Mouse (Mus musculus): ENCODE results near the gene D430042O09Rik. TPM values are rescaled to one million over a fixed set of nuclear protein-coding genes. Genes with fewer than 3 reads are reported as not detected.

D430042O09Rik gene
- polyA plus RNA-seq, 1 experiment from 2014 or later: 1.5 TPM

DNA sequence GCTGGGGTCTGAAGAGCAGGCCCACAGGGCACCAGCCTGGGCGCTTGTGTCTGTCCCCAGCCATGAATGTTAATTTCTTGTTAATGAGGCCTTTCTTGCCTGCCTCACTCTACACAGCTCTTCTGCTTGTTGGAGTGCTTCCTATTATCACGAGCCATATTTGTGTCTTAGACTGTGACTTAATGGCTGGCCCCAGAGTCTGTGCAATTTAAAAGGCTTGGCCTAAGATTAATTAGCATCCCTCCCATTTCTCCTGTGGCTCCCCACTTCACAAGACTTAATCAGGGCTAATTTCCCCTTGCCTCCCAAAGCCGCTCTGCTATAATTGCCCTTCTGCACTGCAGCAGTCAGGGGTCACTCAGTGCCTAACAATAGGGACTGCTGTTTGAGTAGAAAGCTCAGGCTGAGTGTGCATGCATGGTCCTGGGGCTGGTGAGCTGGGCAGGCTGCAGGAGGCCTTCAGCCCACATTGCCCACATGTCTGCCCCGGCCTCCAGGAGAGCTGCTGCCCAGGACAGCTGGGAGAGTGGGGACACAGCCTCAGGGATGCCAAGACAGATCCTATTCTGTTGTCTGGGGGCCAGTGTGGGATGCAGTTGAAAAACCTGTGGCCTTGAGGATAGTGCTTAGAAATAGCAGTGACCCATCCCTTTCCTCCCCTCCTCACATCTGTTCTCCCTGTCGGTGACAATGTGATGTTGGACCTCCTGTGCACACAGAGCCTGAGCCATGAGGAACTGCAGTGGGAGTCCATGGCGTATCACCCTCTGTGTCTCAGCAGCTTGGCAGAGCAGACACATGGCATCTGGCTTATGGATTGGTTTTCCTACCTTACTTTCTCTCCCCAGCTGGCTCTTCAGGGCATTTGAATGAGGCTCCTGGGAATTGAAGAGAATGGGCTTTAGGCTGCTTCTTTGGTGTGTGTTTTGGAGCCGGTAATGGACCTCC lies 55.5 kb downstream of the D430042O09Rik start:
- no peak overlapping the region for H3K4me3 ChIP-seq (replicated peaks)
- no peak overlapping the region for H3K9ac ChIP-seq
- DNase-seq (no peak), ATAC-seq (ENCODE audit: low read depth) (no peak)
- 0 out of 2 replicates have a peak, but pooled peaks cover 6% of the 10 kb centered on the region for H3K36me3 ChIP-seq
- no peaks in the 10 kb centered on the region for H3K4me1 ChIP-seq (replicated peaks)
- WGBS (ENCODE audit: insufficient replicate concordance): 72% methylated on average over 7 of the region's 7 CpGs
- H3K4me2 ChIP-seq: no peak overlapping the region
- H3K9me3 ChIP-seq (replicated peaks): no peaks in the 10 kb centered on the region
- no peak overlapping the region for H3K27ac ChIP-seq
- H3K27me3 ChIP-seq: no peaks in the 10 kb centered on the region

DNA sequence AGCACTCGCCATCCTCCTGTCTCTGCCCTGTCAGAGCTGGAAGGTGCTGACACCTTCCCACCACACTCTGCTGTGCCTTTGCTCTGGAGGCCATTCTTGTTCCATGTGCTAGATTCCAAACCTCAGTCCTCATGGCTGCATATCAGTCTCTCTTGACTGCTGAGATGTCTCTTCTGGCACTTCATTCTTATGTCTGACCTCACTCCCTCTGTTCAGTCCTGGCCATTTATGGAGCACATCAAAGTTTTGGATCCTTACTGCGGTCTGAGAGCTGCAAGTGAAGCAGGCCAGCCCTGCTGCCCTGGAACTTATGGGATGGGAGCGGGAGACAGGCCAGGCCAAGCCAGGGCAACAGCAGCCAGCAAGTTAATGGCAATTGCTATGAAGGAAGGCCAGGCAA lies 56.7 kb downstream of the D430042O09Rik start:
- DNase-seq (no peak), ATAC-seq (ENCODE audit: low read depth) (no peak)
- H3K4me2 ChIP-seq: no peak overlapping the region
- no peaks in the 10 kb centered on the region for H3K27me3 ChIP-seq
- 72% methylated on average over 3 of the region's 3 CpGs for WGBS (ENCODE audit: insufficient replicate concordance)
- no peak overlapping the region for H3K9ac ChIP-seq
- no peak overlapping the region for H3K4me3 ChIP-seq (replicated peaks)
- no peaks in the 10 kb centered on the region for H3K4me1 ChIP-seq (replicated peaks)
- H3K9me3 ChIP-seq (replicated peaks): no peaks in the 10 kb centered on the region
- 0 out of 2 replicates have a peak, but pooled peaks cover 6% of the 10 kb centered on the region for H3K36me3 ChIP-seq
- no peak overlapping the region for H3K27ac ChIP-seq

DNA sequence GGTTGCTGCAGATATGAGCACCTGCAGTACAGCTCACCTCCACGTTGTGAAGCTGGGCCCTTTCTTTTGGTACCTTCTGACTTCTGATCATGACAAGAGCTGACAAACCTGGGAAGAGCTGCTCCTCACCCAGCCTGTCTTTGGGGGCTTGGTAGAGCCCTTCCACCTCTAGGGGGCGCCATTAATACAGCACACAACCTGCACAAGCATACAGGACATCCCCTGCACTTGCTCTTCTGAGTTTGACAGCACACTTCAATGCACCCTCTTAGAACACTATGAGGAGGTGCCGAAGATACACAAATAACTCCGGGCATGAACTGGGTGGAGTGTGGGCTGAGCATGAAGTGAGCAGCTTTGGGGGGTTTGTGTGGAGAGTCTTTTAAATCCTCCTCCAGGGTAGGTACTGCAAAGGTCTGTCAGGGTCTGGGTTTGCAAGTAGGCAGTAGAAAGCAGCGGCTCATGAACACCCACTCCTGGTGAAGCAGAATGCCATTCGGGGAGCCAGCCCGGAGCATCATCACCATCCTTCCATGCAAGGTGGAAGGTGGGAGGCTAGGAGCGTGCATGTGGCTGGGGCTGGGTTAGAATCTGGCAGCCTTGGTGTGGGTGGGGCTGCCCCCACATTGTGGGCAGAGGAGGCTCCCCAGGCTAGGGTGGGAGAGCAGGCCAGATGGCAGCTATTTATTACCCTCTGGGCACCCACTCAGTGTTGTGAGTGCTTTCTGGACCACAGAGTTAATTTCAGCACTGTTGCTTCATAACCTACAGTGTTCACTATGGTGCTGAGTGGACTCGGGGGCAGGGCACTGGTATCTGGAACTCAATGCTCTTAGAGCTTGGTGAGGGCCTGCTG lies 59.5 kb downstream of the D430042O09Rik start:
- Histone ChIP-seq H3K4me3 (replicated peaks) (no peak overlapping the region), H3K27me3 (no peaks in the 10 kb centered on the region), H3K4me1 (replicated peaks) (no peaks in the 10 kb centered on the region), H3K36me3 (0 out of 2 replicates have a peak, but pooled peaks cover 4% of the 10 kb centered on the region), H3K9me3 (replicated peaks) (no peaks in the 10 kb centered on the region), H3K9ac (no peak overlapping the region), H3K4me2 (no peak overlapping the region), H3K27ac (no peak overlapping the region)
- DNase-seq (peak; percentile 14), ATAC-seq (ENCODE audit: low read depth) (no peak)
- WGBS (ENCODE audit: insufficient replicate concordance): 61% methylated on average over 9 of the region's 9 CpGs

DNA sequence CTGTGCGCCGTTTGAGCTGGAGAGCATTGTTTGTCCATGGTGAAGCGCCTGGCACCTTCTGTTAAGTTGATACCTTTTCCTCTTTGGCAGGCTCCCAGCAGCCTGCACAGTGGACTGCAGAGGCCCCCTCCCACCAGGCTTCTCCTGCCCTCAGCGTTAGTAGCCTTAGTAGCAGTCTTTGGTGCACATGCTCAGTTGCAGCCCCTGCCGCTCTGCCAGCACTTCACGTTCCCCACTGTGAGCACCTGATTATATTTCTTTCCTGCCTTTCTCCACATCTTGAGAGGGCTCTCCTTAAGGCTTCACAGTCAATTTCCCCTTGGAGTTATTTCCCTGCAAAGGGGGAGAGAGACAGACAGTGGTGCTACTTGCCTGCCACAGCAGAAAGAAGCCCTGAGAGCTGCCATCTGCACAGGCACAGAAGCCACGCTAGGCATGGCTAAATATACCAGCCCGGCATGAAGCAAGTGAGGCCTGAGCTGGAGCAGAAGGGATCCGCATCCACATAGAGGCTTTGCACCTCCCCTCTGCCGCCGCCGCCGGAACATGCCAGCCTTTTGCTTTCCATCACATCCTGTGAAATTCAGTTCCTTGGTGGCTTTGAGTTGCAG lies 65.4 kb downstream of the D430042O09Rik start:
- no peak overlapping the region for H3K4me2 ChIP-seq
- no peak for ATAC-seq (ENCODE audit: low read depth)

DNA sequence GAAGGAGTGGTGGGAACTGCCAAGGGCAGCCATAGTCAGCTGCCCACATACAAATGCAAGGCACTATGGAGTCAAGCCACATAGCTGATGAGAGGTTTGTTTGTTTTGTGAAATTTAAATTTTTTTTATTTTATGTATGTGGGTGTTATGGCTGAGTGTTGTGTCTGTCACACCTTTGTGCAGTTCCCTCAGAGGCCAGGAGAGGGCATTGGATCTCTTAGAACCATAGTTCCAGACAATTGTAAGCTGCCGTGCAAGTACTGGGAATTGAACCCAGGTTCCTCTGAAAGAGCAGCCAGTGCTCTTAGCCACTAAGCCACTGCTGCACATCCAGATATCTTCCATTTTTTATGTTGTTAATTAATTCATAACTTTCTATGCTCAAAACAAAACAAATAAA lies 75.5 kb downstream of the D430042O09Rik start:
- DNase-seq (no peak), ATAC-seq (ENCODE audit: low read depth) (no peak)
- H3K9ac ChIP-seq: no peak overlapping the region
- no peak overlapping the region for H3K4me2 ChIP-seq
- no peaks in the 10 kb centered on the region for H3K36me3 ChIP-seq
- 51% methylated on average over 1 of the region's 1 CpGs for WGBS (ENCODE audit: insufficient replicate concordance)
- H3K9me3 ChIP-seq (replicated peaks): no peaks in the 10 kb centered on the region
- no peak overlapping the region for H3K4me3 ChIP-seq (replicated peaks)
- no peaks in the 10 kb centered on the region for H3K4me1 ChIP-seq (replicated peaks)
- H3K27me3 ChIP-seq: no peaks in the 10 kb centered on the region
- H3K27ac ChIP-seq: no peak overlapping the region

More for the DNA sequence above, 65.4 kb downstream of the D430042O09Rik start:
- H3K4me3 ChIP-seq (replicated peaks): no peak overlapping the region
- H3K9me3 ChIP-seq (replicated peaks): no peaks in the 10 kb centered on the region
- no peak overlapping the region for H3K27ac ChIP-seq
- no peaks in the 10 kb centered on the region for H3K27me3 ChIP-seq
- DNase-seq: no peak
- H3K4me1 ChIP-seq (replicated peaks): no peaks in the 10 kb centered on the region
- WGBS (ENCODE audit: insufficient replicate concordance): 79% methylated on average over 13 of the region's 13 CpGs
- no peaks in the 10 kb centered on the region for H3K36me3 ChIP-seq
- no peak overlapping the region for H3K9ac ChIP-seq

DNA sequence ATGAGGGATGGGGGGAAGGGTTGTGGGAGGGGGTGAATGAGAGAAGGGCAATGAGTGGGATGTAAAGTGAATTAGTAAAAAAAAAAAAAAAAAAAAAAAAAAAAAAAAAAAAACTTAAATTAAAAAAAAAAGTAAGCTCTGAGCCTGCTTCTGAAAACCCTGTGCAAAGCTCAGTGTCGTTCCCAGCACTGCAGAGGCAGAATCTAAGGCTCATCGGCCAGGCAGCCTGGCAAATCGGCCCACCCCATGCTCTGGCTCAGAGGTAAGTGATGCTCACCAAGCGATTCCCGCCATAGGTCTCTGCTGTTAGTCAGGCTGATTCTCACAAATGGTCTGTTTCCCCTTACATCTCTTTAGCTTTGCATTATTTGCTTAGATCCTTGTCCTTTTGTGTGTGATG lies 78.4 kb downstream of the D430042O09Rik start:
- no peak overlapping the region for H3K4me2 ChIP-seq
- 71% methylated on average over 5 of the region's 5 CpGs for WGBS (ENCODE audit: insufficient replicate concordance)
- DNase-seq (no peak), ATAC-seq (ENCODE audit: low read depth) (no peak)
- no peak overlapping the region for H3K4me3 ChIP-seq (replicated peaks)
- H3K27me3 ChIP-seq: no peaks in the 10 kb centered on the region
- no peaks in the 10 kb centered on the region for H3K9me3 ChIP-seq (replicated peaks)
- H3K4me1 ChIP-seq (replicated peaks): no peaks in the 10 kb centered on the region
- no peak overlapping the region for H3K9ac ChIP-seq
- H3K27ac ChIP-seq: no peak overlapping the region
- no peaks in the 10 kb centered on the region for H3K36me3 ChIP-seq

DNA sequence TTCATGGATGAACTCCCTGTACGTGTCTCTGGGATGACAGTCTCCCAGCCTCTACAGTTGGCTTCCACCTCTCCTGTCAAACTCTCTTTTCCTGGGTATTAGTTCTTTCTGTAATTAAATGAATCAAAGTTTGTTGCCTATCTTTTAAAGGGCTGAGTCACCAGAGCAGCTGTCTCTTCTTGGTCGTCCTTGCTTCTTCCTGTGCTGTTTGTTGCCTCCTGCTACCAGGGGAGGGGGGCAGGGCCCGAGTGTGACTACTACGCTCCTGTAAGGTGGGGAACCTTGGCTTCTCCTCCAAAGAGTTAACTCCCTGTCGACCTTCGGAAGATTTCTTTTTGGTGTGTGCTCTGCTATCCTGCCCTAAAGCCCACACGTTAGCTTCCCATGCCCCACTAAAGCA lies 79.4 kb downstream of the D430042O09Rik start:
- no peak overlapping the region for H3K4me3 ChIP-seq (replicated peaks)
- H3K36me3 ChIP-seq: no peaks in the 10 kb centered on the region
- ATAC-seq (ENCODE audit: low read depth) (no peak), DNase-seq (no peak)
- H3K4me1 ChIP-seq (replicated peaks): no peaks in the 10 kb centered on the region
- H3K27ac ChIP-seq: no peak overlapping the region
- H3K9me3 ChIP-seq (replicated peaks): no peaks in the 10 kb centered on the region
- H3K9ac ChIP-seq: no peak overlapping the region
- H3K4me2 ChIP-seq: no peak overlapping the region
- H3K27me3 ChIP-seq: no peaks in the 10 kb centered on the region
- 60% methylated on average over 7 of the region's 7 CpGs for WGBS (ENCODE audit: insufficient replicate concordance)

DNA sequence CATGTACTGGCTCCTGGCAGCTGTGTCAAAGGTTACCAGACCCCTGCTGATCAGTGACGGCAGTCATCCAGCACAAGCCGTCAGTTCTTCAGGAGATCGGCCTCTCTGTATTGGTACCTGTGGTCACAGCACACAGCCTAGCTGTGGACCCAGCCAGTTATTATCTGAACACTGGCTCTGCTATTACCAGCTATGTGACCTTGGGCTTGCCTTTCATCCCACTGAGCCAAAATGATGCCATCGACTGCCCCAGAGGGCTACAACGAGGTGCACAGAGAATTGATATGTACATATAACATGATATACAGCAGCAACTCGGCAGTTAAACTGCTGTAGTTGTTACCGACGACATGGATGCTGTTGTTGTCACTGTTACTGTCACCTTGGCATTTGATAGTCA lies 82.4 kb downstream of the D430042O09Rik start:
- whole genome bisulfite sequencing (ENCODE audit: insufficient replicate concordance): 75% methylated on average over 8 of the region's 8 CpGs
- no peaks in the 10 kb centered on the region for H3K27me3 ChIP-seq
- H3K4me3 ChIP-seq (replicated peaks): no peak overlapping the region
- no peak for ATAC-seq (ENCODE audit: low read depth)
- no peak overlapping the region for H3K4me2 ChIP-seq
- H3K4me1 ChIP-seq (replicated peaks): no peaks in the 10 kb centered on the region
- H3K9ac ChIP-seq: no peak overlapping the region
- H3K27ac ChIP-seq: no peak overlapping the region
- no peak for DNase-seq
- H3K9me3 ChIP-seq (replicated peaks): no peaks in the 10 kb centered on the region
- H3K36me3 ChIP-seq: no peaks in the 10 kb centered on the region

DNA sequence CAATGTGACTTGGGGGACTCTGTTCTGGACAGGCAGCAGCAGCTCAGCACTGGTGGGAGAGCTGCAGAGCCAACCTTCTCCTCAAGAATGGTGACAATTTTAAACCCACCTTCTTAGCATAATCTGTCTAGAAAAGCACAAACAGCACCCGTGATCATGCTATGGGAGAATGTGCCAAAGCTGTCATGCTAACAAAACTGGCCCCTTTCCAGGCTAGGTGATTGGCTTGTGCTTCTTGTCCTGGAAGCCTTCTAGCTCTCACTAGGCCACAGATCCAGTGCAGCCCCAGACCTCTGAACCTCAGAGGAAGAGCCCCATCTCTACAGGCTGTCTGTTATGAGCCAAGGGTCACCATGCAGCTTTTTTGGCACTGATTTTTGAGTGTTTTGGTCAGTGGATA lies 98.9 kb downstream of the D430042O09Rik start:
- Histone ChIP-seq H3K9me3 (replicated peaks) (no peaks in the 10 kb centered on the region), H3K4me3 (replicated peaks) (no peak overlapping the region), H3K4me1 (replicated peaks) (no peaks in the 10 kb centered on the region), H3K27me3 (no peaks in the 10 kb centered on the region), H3K36me3 (no peaks in the 10 kb centered on the region), H3K27ac (no peak overlapping the region), H3K4me2 (no peak overlapping the region), H3K9ac (no peak overlapping the region)
- no peak for ATAC-seq (ENCODE audit: low read depth)
- 70% methylated on average over 1 of the region's 1 CpGs for WGBS (ENCODE audit: insufficient replicate concordance)
- DNase-seq: no peak

DNA sequence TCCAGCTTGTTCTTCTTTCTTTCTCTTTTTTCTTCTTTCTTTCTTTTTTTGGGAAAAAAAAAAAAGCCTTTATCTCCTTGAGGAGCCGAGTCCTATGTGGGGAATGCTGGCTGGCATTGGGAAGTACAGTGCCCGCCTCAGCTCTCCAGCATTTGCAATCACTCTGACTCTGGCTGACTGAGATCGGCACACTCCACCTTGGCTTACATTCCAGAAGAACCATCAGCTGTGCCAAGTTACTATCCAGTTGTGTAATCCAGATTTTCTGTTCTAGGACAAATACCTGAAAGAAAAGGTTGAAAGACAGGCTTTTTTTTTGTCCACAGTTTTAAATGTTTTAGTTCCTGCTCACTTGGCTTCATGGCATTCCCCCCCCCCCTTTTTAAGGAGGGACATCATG lies 100.5 kb downstream of the D430042O09Rik start:
- H3K27ac ChIP-seq: no peak overlapping the region
- ATAC-seq (ENCODE audit: low read depth) (no peak), DNase-seq (no peak)
- no peaks in the 10 kb centered on the region for H3K9me3 ChIP-seq (replicated peaks)
- 60% methylated on average over 3 of the region's 3 CpGs for WGBS (ENCODE audit: insufficient replicate concordance)
- no peak overlapping the region for H3K4me2 ChIP-seq
- no peak overlapping the region for H3K4me3 ChIP-seq (replicated peaks)
- H3K9ac ChIP-seq: no peak overlapping the region
- H3K36me3 ChIP-seq: no peaks in the 10 kb centered on the region
- no peaks in the 10 kb centered on the region for H3K4me1 ChIP-seq (replicated peaks)
- no peaks in the 10 kb centered on the region for H3K27me3 ChIP-seq

DNA sequence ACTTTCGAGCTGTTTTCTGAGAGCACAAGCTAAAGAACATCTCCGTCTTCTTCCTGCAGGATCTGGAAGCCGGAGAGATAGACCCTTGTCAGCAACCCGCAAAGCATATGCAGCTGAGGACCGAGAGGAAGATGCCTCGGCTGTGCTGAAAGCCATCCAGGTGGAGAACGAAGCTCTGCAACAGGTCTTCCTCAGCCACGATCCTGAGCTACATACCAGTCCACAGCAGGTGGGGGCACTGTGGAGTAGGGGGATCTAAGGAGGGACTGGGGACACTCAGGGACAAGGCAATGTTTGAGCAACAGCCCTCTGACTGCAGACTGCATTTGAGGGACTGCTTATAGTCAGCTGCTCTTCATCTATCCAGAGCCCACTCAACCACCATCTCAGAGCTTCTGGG lies 105.0 kb downstream of the D430042O09Rik start:
- no peak overlapping the region for H3K27ac ChIP-seq
- no peaks in the 10 kb centered on the region for H3K4me1 ChIP-seq (replicated peaks)
- WGBS (ENCODE audit: insufficient replicate concordance): 79% methylated on average over 8 of the region's 8 CpGs
- no peak overlapping the region for H3K9ac ChIP-seq
- no peaks in the 10 kb centered on the region for H3K9me3 ChIP-seq (replicated peaks)
- H3K4me3 ChIP-seq (replicated peaks): no peak overlapping the region
- H3K4me2 ChIP-seq: no peak overlapping the region
- no peak for ATAC-seq (ENCODE audit: low read depth)
- H3K36me3 ChIP-seq: no peaks in the 10 kb centered on the region
- DNase-seq: no peak
- H3K27me3 ChIP-seq: no peaks in the 10 kb centered on the region

All from liver, embryonic 13.5 days (tissue).